Mouse (Mus musculus) adrenal gland, postnatal 36 days (tissue): ENCODE measurements around the gene Olfr681. TPM values are rescaled to one million over a fixed set of nuclear protein-coding genes. Genes with fewer than 3 reads are reported as not detected.
"Not testable (repeated sequence)": the region's sequence is repeated elsewhere in the genome, so short reads cannot be mapped to it uniquely, and the experiment has no call there.

Source experiments
- DNase-seq, 2 experiments: peaks; one replicate each; pipeline ENCODE4 v3.0.0; 2021; ENCODE audit warnings: mixed read lengths in 1 of 2
- long read RNA-seq, 2 experiments: library from polyadenylated mRNA; stranded (forward); transcript quantifications; one replicate each; pipeline ENCODE4 v2.0.0; 2021; ENCODE audit warnings: borderline sequencing depth in 2 of 2
- total RNA-seq, 2 experiments: library from RNA; stranded (reverse); gene quantifications; 2 replicates each; pipeline ENCODE4 v1.2.3; 2021

Olfr681 gene
- total RNA-seq = not detected
- long read RNA-seq, experiment 1 = 0 reads
- long read RNA-seq, experiment 2 = 0 reads

- no peak for DNase-seq
Measured at GRCm38 (mm10) chr7:105116536-105116935, at the start of gene Olfr681. Gene Olfr681 (plus strand): TSS chr7:105116836.

- DNase-seq = no peak
Measured at GRCm38 (mm10) chr7:105080905-105081304, 35.7 kb upstream of the Olfr681 start, which contains the start of gene Olfr679. Gene Olfr679 (plus strand): TSS chr7:105081205.

GRCm38 (mm10) chr7:105092717-105093116, 23.9 kb upstream of the Olfr681 start, which contains the start of gene Olfr680-ps1:
Gene Olfr680-ps1 (minus strand): TSS chr7:105092817.
- not testable (repeated sequence) for DNase-seq

DNA sequence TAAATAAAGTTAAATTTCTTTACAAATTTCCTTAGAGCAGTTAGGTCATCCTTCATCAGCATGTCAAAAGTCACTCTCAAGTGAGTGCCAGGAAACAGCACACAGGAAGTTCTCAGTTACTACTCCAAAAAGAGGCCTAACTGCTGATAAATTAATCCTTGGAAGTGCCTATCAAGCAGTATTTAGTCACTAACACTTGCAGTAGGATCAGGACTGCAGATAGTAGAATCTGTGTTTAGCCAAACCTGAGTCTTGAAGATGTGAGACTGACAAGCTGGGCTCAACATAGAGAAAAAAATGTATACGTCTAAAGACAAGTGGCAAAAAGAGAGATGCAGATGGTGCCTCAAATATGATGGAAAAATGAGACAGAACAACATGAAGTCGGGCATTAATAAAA, 24.6 kb downstream of the Olfr681 start:
- no peak for DNase-seq

DNA sequence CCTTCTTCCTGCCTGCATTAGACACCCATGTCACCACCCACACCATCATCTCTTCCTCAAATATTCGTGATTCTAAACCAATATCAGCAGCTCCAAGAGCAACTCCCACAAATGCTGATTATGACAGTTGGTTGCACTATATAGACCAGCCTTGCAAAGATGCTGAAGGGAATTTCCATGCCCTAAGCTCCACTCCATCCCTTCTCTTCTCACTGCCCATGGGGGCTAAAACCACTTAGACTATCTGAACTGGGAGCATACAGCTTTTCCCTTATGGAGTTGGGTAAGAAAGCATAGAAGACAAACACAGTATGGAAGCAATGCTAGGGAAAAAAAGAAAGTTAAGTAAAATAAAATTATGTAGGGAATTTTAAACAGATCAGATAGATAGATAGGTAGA, 30.3 kb downstream of the Olfr681 start, which contains the start of gene Olfr683:
Gene Olfr683, minus strand, starts transcription at position 101 of the 400 bp plus-strand sequence.
- no peak for DNase-seq

- no peak for DNase-seq
Measured at GRCm38 (mm10) chr7:105163553-105163952, 46.9 kb downstream of the Olfr681 start, which contains the start of gene Olfr684. Gene Olfr684 (minus strand): TSS chr7:105163653.

GRCm38 (mm10) chr7:105170773-105171172, 54.1 kb downstream of the Olfr681 start:
- DNase-seq = no peak

Other genes with a start within 250 kb of the Olfr681 start
- gene Olfr665, start 238.8 kb upstream of the Olfr681 start, total RNA-seq = not detected
- gene Olfr666, start 220.9 kb upstream of the Olfr681 start, total RNA-seq = not detected
- not detected for gene Olfr667, start 195.4 kb upstream of the Olfr681 start, total RNA-seq
- gene Olfr668, start 188.8 kb upstream of the Olfr681 start, total RNA-seq = not detected
- not detected for gene Olfr669, start 182.6 kb upstream of the Olfr681 start, total RNA-seq
- not detected for gene Olfr670, start 154.2 kb upstream of the Olfr681 start, total RNA-seq
- gene Olfr671, start 137.7 kb upstream of the Olfr681 start, total RNA-seq = not detected
- not detected for gene Olfr672, start 114.8 kb upstream of the Olfr681 start, total RNA-seq
- not detected for gene Olfr675, start 88.4 kb upstream of the Olfr681 start, total RNA-seq
- not detected for gene Olfr676, start 84.1 kb upstream of the Olfr681 start, total RNA-seq
- gene Olfr677, start 65.5 kb upstream of the Olfr681 start, total RNA-seq = not detected
- not detected for gene Olfr678, start 52.4 kb upstream of the Olfr681 start, total RNA-seq
- gene Olfr679, start 35.6 kb upstream of the Olfr681 start, total RNA-seq = not detected
- gene Olfr680-ps1, start 24.0 kb upstream of the Olfr681 start, total RNA-seq = not detected
- gene Olfr683, start 30.2 kb downstream of the Olfr681 start, total RNA-seq = not detected
- not detected for gene Olfr684, start 46.8 kb downstream of the Olfr681 start, total RNA-seq
- not detected for gene Olfr685, start 69.2 kb downstream of the Olfr681 start, total RNA-seq
- gene Olfr686, start 90.6 kb downstream of the Olfr681 start, total RNA-seq = not detected
- not detected for gene Olfr688, start 171.3 kb downstream of the Olfr681 start, total RNA-seq
- gene Olfr689, start 194.3 kb downstream of the Olfr681 start, total RNA-seq = not detected
- not detected for gene Olfr690, start 217.3 kb downstream of the Olfr681 start, total RNA-seq
- not detected for gene Olfr691, start 225.4 kb downstream of the Olfr681 start, total RNA-seq